Mouse (Mus musculus): Measurements from ENCODE around the gene 2810004N23Rik. TPM values are rescaled to one million over a fixed set of nuclear protein-coding genes. Genes with fewer than 3 reads are reported as not detected.

Gene 2810004N23Rik
- total and polyA plus RNA-seq, 3 experiments, result 28.9 to 51.7 (median 47.3) TPM

- WGBS, result 40% methylated on average over 2 of the region's 2 CpGs
- intact Hi-C loops (cut with DNase I), result no loop called here
These were observed 53.5 kb downstream of the 2810004N23Rik start for GRCm38 (mm10) chr8:124809419-124809818.

GRCm38 (mm10) chr8:124805990-124806389 is 56.9 kb downstream of the 2810004N23Rik start:
- H3K79me2 ChIP-seq (replicated peaks; ENCODE audit: control insufficient read depth, insufficient read depth, low read length), result no peaks in the 10 kb centered on the region
- no peak overlapping the region for H3K27ac ChIP-seq
- no peak for DNase-seq
- TF ChIP-seq CTCF (IDR thresholded peaks at IDR 0.05) (no peak), POLR2A (IDR thresholded peaks at IDR 0.05; ENCODE audit: insufficient read depth, low read depth, low read length) (no peak), EP300 (IDR thresholded peaks at IDR 0.05; ENCODE audit: insufficient read depth, low read depth, low read length) (no peak)
- no peak overlapping the region for H3K4me3 ChIP-seq
- WGBS, result 81% methylated on average over 4 of the region's 4 CpGs
- H3K9ac ChIP-seq (ENCODE audit: low read depth, low read length), result no peak overlapping the region
- H3K27me3 ChIP-seq (ENCODE audit: control insufficient read depth, insufficient read depth, low read length), result no peaks in the 10 kb centered on the region
- intact Hi-C loops (cut with DNase I), result no loop called here
- no peaks in the 10 kb centered on the region for H3K36me3 ChIP-seq (ENCODE audit: control insufficient read depth, insufficient read depth, low read length)
- H3K4me1 ChIP-seq (ENCODE audit: control insufficient read depth, insufficient read depth, low read length), result no peaks in the 10 kb centered on the region

More at GRCm38 (mm10) chr8:124809419-124809818, 53.5 kb downstream of the 2810004N23Rik start:
- Histone ChIP-seq H3K9ac (ENCODE audit: low read depth, low read length) (no peak overlapping the region), H3K27me3 (ENCODE audit: control insufficient read depth, insufficient read depth, low read length) (no peaks in the 10 kb centered on the region), H3K36me3 (ENCODE audit: control insufficient read depth, insufficient read depth, low read length) (no peaks in the 10 kb centered on the region), H3K4me1 (ENCODE audit: control insufficient read depth, insufficient read depth, low read length) (no peaks in the 10 kb centered on the region), H3K79me2 (replicated peaks; ENCODE audit: control insufficient read depth, insufficient read depth, low read length) (no peaks in the 10 kb centered on the region), H3K4me3 (no peak overlapping the region), H3K27ac (no peak overlapping the region)
- TF ChIP-seq EP300 (IDR thresholded peaks at IDR 0.05; ENCODE audit: insufficient read depth, low read depth, low read length), result no peak
- no peak for TF ChIP-seq CTCF (IDR thresholded peaks at IDR 0.05)
- TF ChIP-seq POLR2A (IDR thresholded peaks at IDR 0.05; ENCODE audit: insufficient read depth, low read depth, low read length), result no peak
- DNase-seq, result no peak

- Histone ChIP-seq H3K27ac (no peak overlapping the region), H3K4me1 (ENCODE audit: control insufficient read depth, insufficient read depth, low read length) (no peaks in the 10 kb centered on the region), H3K36me3 (ENCODE audit: control insufficient read depth, insufficient read depth, low read length) (no peaks in the 10 kb centered on the region), H3K9ac (ENCODE audit: low read depth, low read length) (no peak overlapping the region), H3K79me2 (replicated peaks; ENCODE audit: control insufficient read depth, insufficient read depth, low read length) (no peaks in the 10 kb centered on the region), H3K4me3 (no peak overlapping the region), H3K27me3 (ENCODE audit: control insufficient read depth, insufficient read depth, low read length) (no peaks in the 10 kb centered on the region)
- intact Hi-C loops (cut with DNase I), result no loop called here
- no peak for DNase-seq
- WGBS, result 57% methylated on average over 12 of the region's 12 CpGs
- TF ChIP-seq CTCF (IDR thresholded peaks at IDR 0.05), result no peak
- no peak for TF ChIP-seq EP300 (IDR thresholded peaks at IDR 0.05; ENCODE audit: insufficient read depth, low read depth, low read length)
- no peak for TF ChIP-seq POLR2A (IDR thresholded peaks at IDR 0.05; ENCODE audit: insufficient read depth, low read depth, low read length)
These were observed 58.9 kb downstream of the 2810004N23Rik start for GRCm38 (mm10) chr8:124803824-124804702.

- 32% methylated on average over 11 of the region's 11 CpGs for WGBS
- Histone ChIP-seq H3K4me1 (ENCODE audit: control insufficient read depth, insufficient read depth, low read length) (no peaks in the 10 kb centered on the region), H3K27ac (no peak overlapping the region), H3K9ac (ENCODE audit: low read depth, low read length) (no peak overlapping the region), H3K27me3 (ENCODE audit: control insufficient read depth, insufficient read depth, low read length) (no peaks in the 10 kb centered on the region; the same call in 1 of the 2 replicates), H3K36me3 (ENCODE audit: control insufficient read depth, insufficient read depth, low read length) (no peaks in the 10 kb centered on the region), H3K79me2 (replicated peaks; ENCODE audit: control insufficient read depth, insufficient read depth, low read length) (no peaks in the 10 kb centered on the region), H3K4me3 (no peak overlapping the region)
- DNase-seq, result no peak
- TF ChIP-seq POLR2A (IDR thresholded peaks at IDR 0.05; ENCODE audit: insufficient read depth, low read depth, low read length), result no peak
- TF ChIP-seq CTCF (IDR thresholded peaks at IDR 0.05), result no peak
- no peak for TF ChIP-seq EP300 (IDR thresholded peaks at IDR 0.05; ENCODE audit: insufficient read depth, low read depth, low read length)
- intact Hi-C loops (cut with DNase I), result no loop called here
These were observed 62.4 kb downstream of the 2810004N23Rik start for GRCm38 (mm10) chr8:124800542-124800941.

- 70% methylated on average over 8 of the region's 8 CpGs for WGBS
- Histone ChIP-seq H3K4me3 (no peak overlapping the region), H3K9ac (ENCODE audit: low read depth, low read length) (no peak overlapping the region), H3K27ac (no peak overlapping the region), H3K36me3 (ENCODE audit: control insufficient read depth, insufficient read depth, low read length) (no peaks in the 10 kb centered on the region), H3K4me1 (ENCODE audit: control insufficient read depth, insufficient read depth, low read length) (no peaks in the 10 kb centered on the region), H3K27me3 (ENCODE audit: control insufficient read depth, insufficient read depth, low read length) (peaks cover 24% of the 10 kb centered on the region), H3K79me2 (replicated peaks; ENCODE audit: control insufficient read depth, insufficient read depth, low read length) (no peaks in the 10 kb centered on the region)
- no peak for DNase-seq
- intact Hi-C loops (cut with DNase I), result no loop called here
- TF ChIP-seq EP300 (IDR thresholded peaks at IDR 0.05; ENCODE audit: insufficient read depth, low read depth, low read length) (no peak), POLR2A (IDR thresholded peaks at IDR 0.05; ENCODE audit: insufficient read depth, low read depth, low read length) (no peak), CTCF (IDR thresholded peaks at IDR 0.05) (no peak)
These were observed 67.0 kb downstream of the 2810004N23Rik start for GRCm38 (mm10) chr8:124795781-124796488.

- H3K9ac ChIP-seq (ENCODE audit: low read depth, low read length), result no peak overlapping the region
- no peaks in the 10 kb centered on the region for H3K36me3 ChIP-seq (ENCODE audit: control insufficient read depth, insufficient read depth, low read length)
- WGBS, result 0% methylated on average over 25 of the region's 25 CpGs
- intact Hi-C loops (cut with DNase I), result no loop called here
- no peak overlapping the region for H3K27ac ChIP-seq
- H3K4me3 ChIP-seq, result no peak overlapping the region
- peaks cover 24% of the 10 kb centered on the region for H3K27me3 ChIP-seq (ENCODE audit: control insufficient read depth, insufficient read depth, low read length)
- DNase-seq, result peak; percentile 31 to 42
- TF ChIP-seq EP300 (IDR thresholded peaks at IDR 0.05; ENCODE audit: insufficient read depth, low read depth, low read length), result no peak
- peak; percentile 48 for TF ChIP-seq CTCF (IDR thresholded peaks at IDR 0.05)
- no peaks in the 10 kb centered on the region for H3K79me2 ChIP-seq (replicated peaks; ENCODE audit: control insufficient read depth, insufficient read depth, low read length)
- no peaks in the 10 kb centered on the region for H3K4me1 ChIP-seq (ENCODE audit: control insufficient read depth, insufficient read depth, low read length)
These were observed 68.5 kb downstream of the 2810004N23Rik start for GRCm38 (mm10) chr8:124794486-124794780.

Measured in heart, adult 2 months (tissue).